Mouse (Mus musculus) small intestine, adult 2 months (tissue): Measurements from ENCODE around the gene Hspb9. TPM values are rescaled to one million over a fixed set of nuclear protein-coding genes. Genes with fewer than 3 reads are reported as not detected.

ENCODE experiments used
- H3K27ac ChIP-seq: fragments of 200-500 bp; 2 replicates; pipeline ENCODE4 v1.5.1; 2012; ENCODE audit warnings: low read depth, low read length, control low read depth, inconsistent platforms; ENCODE audit not compliant: insufficient read depth
- H3K27me3 ChIP-seq: fragments of 200-500 bp; 2 replicates; pipeline ENCODE4 v1.6.1; 2012; ENCODE audit warnings: mild to moderate bottlenecking, moderate library complexity, low read length, inconsistent platforms; ENCODE audit not compliant: control insufficient read depth, insufficient read depth
- H3K36me3 ChIP-seq: fragments of 200-500 bp; 2 replicates; pipeline ENCODE4 v1.6.1; 2012; ENCODE audit warnings: mild to moderate bottlenecking, low read length, control low read depth, inconsistent platforms; ENCODE audit not compliant: control insufficient read depth, insufficient read depth
- H3K4me1 ChIP-seq: fragments of 200-500 bp; 2 replicates; pipeline ENCODE4 v1.6.1; 2012; ENCODE audit warnings: low read length, inconsistent platforms, mixed read lengths; ENCODE audit not compliant: control insufficient read depth, insufficient read depth, insufficient read length
- H3K4me3 ChIP-seq: fragments of 200-500 bp; 2 replicates; pipeline ENCODE4 v1.5.1; 2012; ENCODE audit warnings: low read depth, mild to moderate bottlenecking, control low read depth, inconsistent platforms, low read length, moderate library complexity
- CTCF ChIP-seq: fragments of 200-500 bp; IDR thresholded peaks from 2 replicates; pipeline ENCODE4 v1.5.1; 2012; ENCODE audit warnings: low read depth, mild to moderate bottlenecking, control low read depth, inconsistent platforms, low read length, moderate library complexity, mixed read lengths; ENCODE audit not compliant: insufficient replicate concordance, insufficient read length; ENCODE audit errors: extremely low read depth
- POLR2A ChIP-seq: fragments of 200-500 bp; IDR thresholded peaks from 2 replicates; pipeline ENCODE4 v1.6.1; 2012; ENCODE audit warnings: low read depth, mild to moderate bottlenecking, control low read depth, inconsistent platforms, low read length, moderate library complexity
- WGBS: fragments of 180-500 bp; shearing (Covaris S2); methylation state at CpG from one replicate; pipeline ENCODE4 v1.1.7; 2018; 5-methylcytosine and 5-hydroxymethylcytosine counted together
- polyA plus RNA-seq: library from polyadenylated mRNA; depleted of rRNA; stranded (reverse); fragments of >200 nt; gene quantifications from 2 replicates; pipeline ENCODE4 v1.2.3, GENCODE M21; 2012; rRNA removed

Hspb9 gene
- polyA plus RNA-seq, 1 experiment, result not detected

DNA sequence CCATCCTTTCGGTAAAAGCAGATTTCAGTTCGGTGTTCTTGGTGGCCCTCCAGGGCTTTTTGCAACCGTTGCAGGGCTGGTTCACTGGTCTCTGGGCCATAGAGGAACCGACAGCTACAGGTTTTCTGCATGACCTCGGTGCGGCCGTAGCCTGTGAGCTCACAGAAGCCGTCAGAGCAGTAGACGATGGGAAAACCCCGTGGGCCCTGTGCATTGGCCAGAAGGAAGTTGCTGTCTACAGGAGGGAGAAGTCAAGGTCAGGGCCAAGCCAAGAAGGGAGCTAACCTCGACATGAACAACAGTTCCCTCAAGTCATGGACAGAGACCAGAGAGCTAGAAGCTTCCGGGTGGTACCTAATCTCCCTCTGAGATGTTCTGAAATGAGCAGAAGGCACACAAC, 43.9 kb downstream of the Hspb9 start:
- WGBS, result 74% methylated on average over 12 of the region's 12 CpGs

GRCm38 (mm10) chr11:100758707-100759610, 45.3 kb downstream of the Hspb9 start:
- TF ChIP-seq CTCF (no peak), POLR2A (no peak)
- H3K4me3 ChIP-seq, result peak overlapping the region; percentile 29
- peaks cover 13% of the 10 kb centered on the region for H3K4me1 ChIP-seq
- peaks cover 9% of the 10 kb centered on the region for H3K27me3 ChIP-seq
- H3K36me3 ChIP-seq, result no peaks in the 10 kb centered on the region
- 4% methylated on average over 35 of the region's 35 CpGs for WGBS
- H3K27ac ChIP-seq, result no peak overlapping the region

More for the DNA sequence above, 43.9 kb downstream of the Hspb9 start:
- H3K4me3 ChIP-seq, result no peak overlapping the region
- no peaks in the 10 kb centered on the region for H3K36me3 ChIP-seq
- TF ChIP-seq CTCF (no peak), POLR2A (no peak)
- peaks cover 9% of the 10 kb centered on the region for H3K27me3 ChIP-seq
- H3K4me1 ChIP-seq, result peaks cover 13% of the 10 kb centered on the region
- H3K27ac ChIP-seq, result no peak overlapping the region

- Histone ChIP-seq H3K4me3 (peak within 1 kb of the TSS; percentile 29), H3K4me1 (peaks cover 13% of the 10 kb centered on the region), H3K36me3 (no peaks in the 10 kb centered on the region), H3K27me3 (peaks cover 9% of the 10 kb centered on the region), H3K27ac (no peak within 1 kb of the TSS)
- TF ChIP-seq POLR2A (no peak), CTCF (no peak)
- WGBS, result 1% methylated on average over 50 of the region's 51 CpGs
These were observed 46.1 kb downstream of the Hspb9 start, which contains the start of gene Kcnh4 for GRCm38 (mm10) chr11:100759611-100760233. Gene Kcnh4 (minus strand): TSS chr11:100759942.

DNA sequence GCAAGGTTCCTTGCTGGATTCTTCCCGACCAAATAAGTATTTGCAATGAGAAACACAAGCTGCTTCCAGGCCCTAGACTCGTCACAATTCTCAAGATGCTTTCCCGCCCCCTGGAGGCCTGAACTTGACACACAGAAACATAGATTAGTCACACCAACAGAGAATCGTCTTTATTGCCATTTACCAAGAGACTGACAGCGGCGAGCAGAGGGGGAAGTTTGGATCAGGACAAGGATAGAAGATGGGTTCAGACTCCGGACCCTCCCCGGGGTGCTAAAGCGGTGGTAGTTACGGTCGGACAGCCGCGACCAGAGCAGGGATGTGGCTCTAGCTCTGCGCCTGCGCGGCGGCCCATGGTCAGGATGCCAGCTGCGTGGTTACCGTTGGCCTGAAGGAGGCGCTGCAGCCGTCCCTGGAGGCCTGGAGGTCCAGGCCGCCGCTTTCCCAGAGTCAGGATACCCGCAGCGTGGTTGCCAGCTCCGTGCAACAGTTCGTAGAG, 47.9 kb downstream of the Hspb9 start:
- TF ChIP-seq POLR2A, result no peak
- peak; percentile 58 for TF ChIP-seq CTCF
- no peak overlapping the region for H3K27ac ChIP-seq
- H3K4me1 ChIP-seq, result peaks cover 13% of the 10 kb centered on the region
- peak overlapping the region; percentile 64 for H3K4me3 ChIP-seq
- 1% methylated on average over 27 of the region's 27 CpGs for WGBS
- no peaks in the 10 kb centered on the region for H3K36me3 ChIP-seq
- peaks cover 9% of the 10 kb centered on the region for H3K27me3 ChIP-seq

DNA sequence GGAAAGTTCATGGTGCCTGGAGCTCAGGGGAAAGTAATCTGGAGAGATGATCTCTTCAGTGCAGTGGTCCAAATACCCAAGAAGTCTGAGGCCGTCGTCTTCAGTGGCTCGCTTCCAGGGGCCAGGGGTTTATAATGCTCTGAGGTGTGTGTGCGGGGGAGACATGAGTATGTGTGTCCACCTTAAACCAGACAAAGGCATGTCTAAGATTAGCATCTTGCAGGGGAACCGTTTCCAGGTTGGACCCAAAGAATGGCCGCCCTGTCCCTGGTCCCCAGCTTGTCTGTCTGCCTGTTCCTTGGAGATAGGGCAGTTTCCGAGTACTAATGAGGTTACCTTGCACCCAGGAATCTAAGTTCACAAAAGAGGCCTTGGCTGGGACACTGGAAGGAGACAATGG, 49.2 kb downstream of the Hspb9 start, which contains the start of gene Hcrt:
Gene Hcrt (minus strand): TSS at position 101 of the 400 bp plus-strand sequence.
- H3K4me3 ChIP-seq, result peak within 1 kb of the TSS; percentile 64
- H3K27me3 ChIP-seq, result peaks cover 9% of the 10 kb centered on the region
- H3K36me3 ChIP-seq, result no peaks in the 10 kb centered on the region
- H3K27ac ChIP-seq, result no peak within 1 kb of the TSS
- peaks cover 13% of the 10 kb centered on the region for H3K4me1 ChIP-seq
- TF ChIP-seq POLR2A (no peak), CTCF (no peak)
- 84% methylated on average over 7 of the region's 7 CpGs for WGBS

Other genes starting within 250 kb of the Hspb9 start
- 1.7 TPM in 2 replicates for gene Klhl11, start 241.1 kb upstream of the Hspb9 start, polyA plus RNA-seq
- 14.0 and 21.7 TPM in 2 replicates for gene Acly, start 185.8 kb upstream of the Hspb9 start, polyA plus RNA-seq
- gene Ttc25, start 168.2 kb upstream of the Hspb9 start, polyA plus RNA-seq, result 0.01 and 0.09 TPM in 2 replicates
- 12.1 and 19.4 TPM in 2 replicates for gene Cnp, start 138.9 kb upstream of the Hspb9 start, polyA plus RNA-seq
- 85.2 and 134 TPM in 2 replicates for gene Nkiras2, start 94.6 kb upstream of the Hspb9 start, polyA plus RNA-seq
- 10.6 and 24.8 TPM in 2 replicates for gene Dnajc7, start 93.7 kb upstream of the Hspb9 start, polyA plus RNA-seq
- 0.14 and 0.62 TPM in 2 replicates for gene Zfp385c, start 21.4 kb upstream of the Hspb9 start, polyA plus RNA-seq
- 4.7 and 13.3 TPM in 2 replicates for gene Dhx58, start 9.6 kb upstream of the Hspb9 start, polyA plus RNA-seq
- 10.9 and 12.2 TPM in 2 replicates for gene Kat2a, start 1.4 kb upstream of the Hspb9 start, polyA plus RNA-seq
- gene Rab5c, start 24.4 kb downstream of the Hspb9 start, polyA plus RNA-seq, result 186 and 350 TPM in 2 replicates
- 0.04 TPM in 1 of 2 replicates, not detected in the other for gene Kcnh4, start 46.1 kb downstream of the Hspb9 start, polyA plus RNA-seq
- not detected in 2 replicates for gene Hcrt, start 49.1 kb downstream of the Hspb9 start, polyA plus RNA-seq
- gene Ghdc, start 57.1 kb downstream of the Hspb9 start, polyA plus RNA-seq, result 9.8 and 10.0 TPM in 2 replicates
- 9.6 and 10.8 TPM in 2 replicates for gene Stat5b, start 136.9 kb downstream of the Hspb9 start, polyA plus RNA-seq
- 6.9 and 7.4 TPM in 2 replicates for gene Stat5a, start 145.5 kb downstream of the Hspb9 start, polyA plus RNA-seq
- 55.2 and 106 TPM in 2 replicates for gene Stat3, start 225.7 kb downstream of the Hspb9 start, polyA plus RNA-seq